Mouse (Mus musculus) stomach, embryonic 15.5 days (tissue): Measurements from ENCODE around the gene Atp6v1fnb. TPM values are rescaled to one million over a fixed set of nuclear protein-coding genes. Genes with fewer than 3 reads are reported as not detected.

Experiments used
- ATAC-seq: fragments of 200-750 bp; cut with Nextera tagmentation; 2 replicates; pipeline ENCODE4 v1.8.0; 2017; ENCODE audit warnings: low read depth, moderate number of reproducible peaks, moderate TSS enrichment; ENCODE audit not compliant: insufficient read depth, low FRiP score
- H3K27ac ChIP-seq: fragments of 300-500 bp; sonication (generic); 2 replicates; pipeline ENCODE4 v1.5.1; 2015; ENCODE audit warnings: mild to moderate bottlenecking, inconsistent platforms
- H3K27me3 ChIP-seq: fragments of 300-500 bp; sonication (generic); replicated peaks from 2 replicates; pipeline ENCODE4 v1.6.1; 2015; ENCODE audit warnings: inconsistent platforms
- H3K36me3 ChIP-seq: fragments of 300-500 bp; sonication (generic); 2 replicates; pipeline ENCODE4 v1.6.1; 2015; ENCODE audit warnings: inconsistent platforms
- H3K4me1 ChIP-seq: fragments of 300-500 bp; sonication (generic); 2 replicates; pipeline ENCODE4 v1.6.1; 2015; ENCODE audit warnings: inconsistent platforms
- H3K4me2 ChIP-seq: fragments of 300-500 bp; sonication (generic); 2 replicates; pipeline ENCODE4 v1.6.1; 2015; ENCODE audit warnings: mild to moderate bottlenecking, inconsistent platforms
- H3K4me3 ChIP-seq: fragments of 300-500 bp; sonication (generic); replicated peaks from 2 replicates; pipeline ENCODE4 v1.5.1; 2015; ENCODE audit warnings: inconsistent platforms
- H3K9ac ChIP-seq: fragments of 300-500 bp; sonication (generic); 2 replicates; pipeline ENCODE4 v1.6.1; 2015; ENCODE audit warnings: inconsistent platforms
- H3K9me3 ChIP-seq: fragments of 300-500 bp; sonication (generic); 2 replicates; pipeline ENCODE4 v1.6.1; 2016; ENCODE audit warnings: inconsistent platforms
- WGBS: fragments of 180-500 bp; shearing (Covaris S2); methylation state at CpG from one replicate; pipeline ENCODE4 v1.1.7; 2015; 5-methylcytosine and 5-hydroxymethylcytosine counted together
- polyA plus RNA-seq: library from polyadenylated mRNA; unstranded; fragments of >200 nt; fragmentation: Nextera tagmentation; extraction: Ambion mirVana; gene quantifications from 2 replicates; pipeline ENCODE4 v1.2.1, GENCODE M21; 2015

The Atp6v1fnb gene
- polyA plus RNA-seq, result 0.24 TPM in 1 of 2 replicates, not detected in the other

GRCm38 (mm10) chr6:29471137-29471536 lies at the start of gene Atp6v1fnb:
Atp6v1fnb (plus strand) TSS chr6:29471437.
- Histone ChIP-seq H3K4me2 (no peak within 1 kb of the TSS), H3K9ac (no peak within 1 kb of the TSS), H3K4me3 (no peak within 1 kb of the TSS), H3K36me3 (peaks cover 15% of the 10 kb centered on the region), H3K27me3 (no peaks in the 10 kb centered on the region), H3K9me3 (no peaks in the 10 kb centered on the region), H3K27ac (no peak within 1 kb of the TSS), H3K4me1 (peaks cover 17% of the 10 kb centered on the region)
- ATAC-seq, result no peak
- 90% methylated on average over 4 of the region's 4 CpGs for WGBS

- no peak overlapping the region for H3K27ac ChIP-seq
- WGBS, result 88% methylated on average over 8 of the region's 8 CpGs
- no peaks in the 10 kb centered on the region for H3K4me1 ChIP-seq
Measured at GRCm38 (mm10) chr6:29425118-29425517, 46.1 kb upstream of the Atp6v1fnb start.

GRCm38 (mm10) chr6:29426331-29426730 lies 44.9 kb upstream of the Atp6v1fnb start:
- no peak overlapping the region for H3K4me2 ChIP-seq
- ATAC-seq, result no peak
- no peaks in the 10 kb centered on the region for H3K4me1 ChIP-seq
- H3K27me3 ChIP-seq, result no peaks in the 10 kb centered on the region
- no peaks in the 10 kb centered on the region for H3K36me3 ChIP-seq
- 68% methylated on average over 6 of the region's 6 CpGs for WGBS
- H3K27ac ChIP-seq, result no peak overlapping the region
- no peak overlapping the region for H3K9ac ChIP-seq
- H3K4me3 ChIP-seq, result no peak overlapping the region
- no peaks in the 10 kb centered on the region for H3K9me3 ChIP-seq

More at GRCm38 (mm10) chr6:29425118-29425517, 46.1 kb upstream of the Atp6v1fnb start:
- Histone ChIP-seq H3K4me2 (no peak overlapping the region), H3K36me3 (no peaks in the 10 kb centered on the region), H3K27me3 (no peaks in the 10 kb centered on the region), H3K9ac (no peak overlapping the region), H3K4me3 (no peak overlapping the region), H3K9me3 (no peaks in the 10 kb centered on the region)
- no peak for ATAC-seq

GRCm38 (mm10) chr6:29428171-29428570 lies 43.1 kb upstream of the Atp6v1fnb start:
- Histone ChIP-seq H3K27ac (no peak overlapping the region), H3K36me3 (no peaks in the 10 kb centered on the region), H3K9me3 (no peaks in the 10 kb centered on the region), H3K9ac (no peak overlapping the region), H3K4me1 (peaks cover 4% of the 10 kb centered on the region; the same call in 1 of the 2 replicates), H3K4me2 (no peak overlapping the region), H3K4me3 (no peak overlapping the region), H3K27me3 (0 out of 2 replicates have a peak, but pooled peaks cover 13% of the 10 kb centered on the region)
- WGBS, result 65% methylated on average over 4 of the region's 4 CpGs
- ATAC-seq, result no peak

GRCm38 (mm10) chr6:29430681-29431420 lies 40.4 kb upstream of the Atp6v1fnb start:
- Histone ChIP-seq H3K36me3 (no peaks in the 10 kb centered on the region), H3K27me3 (0 out of 2 replicates have a peak, but pooled peaks cover 18% of the 10 kb centered on the region), H3K27ac (no peak overlapping the region), H3K9ac (no peak overlapping the region), H3K4me2 (no peak overlapping the region), H3K4me1 (peaks cover 4% of the 10 kb centered on the region; the same call in 1 of the 2 replicates), H3K9me3 (no peaks in the 10 kb centered on the region), H3K4me3 (no peak overlapping the region)
- WGBS, result 50% methylated on average over 15 of the region's 15 CpGs
- ATAC-seq, result no peak

GRCm38 (mm10) chr6:29431473-29431872 lies 39.8 kb upstream of the Atp6v1fnb start:
- 0 out of 2 replicates have a peak, but pooled peaks cover 18% of the 10 kb centered on the region for H3K27me3 ChIP-seq
- no peak overlapping the region for H3K27ac ChIP-seq
- no peaks in the 10 kb centered on the region for H3K9me3 ChIP-seq
- H3K4me2 ChIP-seq, result no peak overlapping the region
- WGBS, result 35% methylated on average over 5 of the region's 5 CpGs
- ATAC-seq, result no peak
- H3K4me3 ChIP-seq, result no peak overlapping the region
- H3K36me3 ChIP-seq, result no peaks in the 10 kb centered on the region
- H3K9ac ChIP-seq, result no peak overlapping the region
- H3K4me1 ChIP-seq, result peaks cover 4% of the 10 kb centered on the region; the same call in 1 of the 2 replicates

GRCm38 (mm10) chr6:29432156-29432555 lies 39.1 kb upstream of the Atp6v1fnb start:
- H3K4me2 ChIP-seq, result no peak overlapping the region
- peaks cover 4% of the 10 kb centered on the region; the same call in 1 of the 2 replicates for H3K4me1 ChIP-seq
- H3K27ac ChIP-seq, result no peak overlapping the region
- 40% methylated on average over 3 of the region's 3 CpGs for WGBS
- ATAC-seq, result no peak
- 0 out of 2 replicates have a peak, but pooled peaks cover 18% of the 10 kb centered on the region for H3K27me3 ChIP-seq
- H3K9me3 ChIP-seq, result no peaks in the 10 kb centered on the region
- H3K36me3 ChIP-seq, result no peaks in the 10 kb centered on the region
- no peak overlapping the region for H3K9ac ChIP-seq
- no peak overlapping the region for H3K4me3 ChIP-seq

GRCm38 (mm10) chr6:29432676-29433037 lies 38.6 kb upstream of the Atp6v1fnb start:
- H3K36me3 ChIP-seq, result no peaks in the 10 kb centered on the region
- no peaks in the 10 kb centered on the region for H3K9me3 ChIP-seq
- peak overlapping the region; percentile 61 for H3K4me3 ChIP-seq
- 0 out of 2 replicates have a peak, but pooled peaks cover 18% of the 10 kb centered on the region for H3K27me3 ChIP-seq
- H3K4me1 ChIP-seq, result peaks cover 4% of the 10 kb centered on the region; the same call in 1 of the 2 replicates
- H3K27ac ChIP-seq, result peak overlapping the region; percentile 92; the same call in 1 of the 2 replicates
- no peak for ATAC-seq
- H3K9ac ChIP-seq, result no peak overlapping the region
- H3K4me2 ChIP-seq, result peak overlapping the region; percentile 77

GRCm38 (mm10) chr6:29433038-29433803 lies 38.0 kb upstream of the Atp6v1fnb start, which contains the start of gene Flnc:
Flnc (plus strand) TSS chr6:29433256.
- Histone ChIP-seq H3K9me3 (no peaks in the 10 kb centered on the region), H3K9ac (peak within 1 kb of the TSS; percentile 68), H3K27me3 (0 out of 2 replicates have a peak, but pooled peaks cover 18% of the 10 kb centered on the region), H3K4me3 (peak within 1 kb of the TSS; percentile 61), H3K4me1 (peaks cover 4% of the 10 kb centered on the region; the same call in 1 of the 2 replicates), H3K4me2 (peak within 1 kb of the TSS; percentile 77), H3K27ac (peak within 1 kb of the TSS; percentile 92), H3K36me3 (0 out of 2 replicates have a peak, but pooled peaks cover 3% of the 10 kb centered on the region)
- peak; percentile 25; the same call in 1 of the 2 replicates for ATAC-seq
- under 1% methylated on average over 66 of the region's 77 CpGs for WGBS

GRCm38 (mm10) chr6:29433804-29434795 lies 37.1 kb upstream of the Atp6v1fnb start:
- Histone ChIP-seq H3K27me3 (0 out of 2 replicates have a peak, but pooled peaks cover 18% of the 10 kb centered on the region), H3K4me3 (peak overlapping the region; percentile 61), H3K27ac (peak overlapping the region; percentile 92), H3K9me3 (no peaks in the 10 kb centered on the region), H3K9ac (peak overlapping the region; percentile 68), H3K4me2 (peak overlapping the region; percentile 77), H3K4me1 (peaks cover 4% of the 10 kb centered on the region; the same call in 1 of the 2 replicates), H3K36me3 (0 out of 2 replicates have a peak, but pooled peaks cover 8% of the 10 kb centered on the region)
- WGBS, result 3% methylated on average over 27 of the region's 27 CpGs
- ATAC-seq, result no peak
